Mouse (Mus musculus) adrenal gland, postnatal 10 days (tissue): Measurements from ENCODE around the gene Hist3h2a. TPM values are rescaled to one million over a fixed set of nuclear protein-coding genes. Genes with fewer than 3 reads are reported as not detected.

ENCODE experiments used
- DNase-seq: peaks from one replicate; pipeline ENCODE4 v3.0.0; 2021; ENCODE audit warnings: mixed read lengths
- long read RNA-seq, 2 experiments: library from polyadenylated mRNA; stranded (forward); transcript quantifications; one replicate each; pipeline ENCODE4 v2.0.0; 2021
- total RNA-seq, 2 experiments: library from RNA; stranded (reverse); gene quantifications; 2 replicates each; pipeline ENCODE4 v1.2.3; 2021

Gene Hist3h2a
- 10 to 100 TPM; 30.8 to 37.5 TPM for total RNA-seq
- long read RNA-seq, experiment 1, transcript Hist3h2a-201 (1 exons, 2,146 nt) = major isoform, 41 of 41 reads
- long read RNA-seq, experiment 1, partial matches to known transcripts = 0 of 41 reads
- long read RNA-seq, experiment 1, other reads (novel, unspliced or antisense) = 0 of 41 reads
- long read RNA-seq, experiment 2, transcript Hist3h2a-201 (1 exons, 2,146 nt) = major isoform, 28 of 28 reads
- long read RNA-seq, experiment 2, partial matches to known transcripts = 0 of 28 reads
- long read RNA-seq, experiment 2, other reads (novel, unspliced or antisense) = 0 of 28 reads

DNA sequence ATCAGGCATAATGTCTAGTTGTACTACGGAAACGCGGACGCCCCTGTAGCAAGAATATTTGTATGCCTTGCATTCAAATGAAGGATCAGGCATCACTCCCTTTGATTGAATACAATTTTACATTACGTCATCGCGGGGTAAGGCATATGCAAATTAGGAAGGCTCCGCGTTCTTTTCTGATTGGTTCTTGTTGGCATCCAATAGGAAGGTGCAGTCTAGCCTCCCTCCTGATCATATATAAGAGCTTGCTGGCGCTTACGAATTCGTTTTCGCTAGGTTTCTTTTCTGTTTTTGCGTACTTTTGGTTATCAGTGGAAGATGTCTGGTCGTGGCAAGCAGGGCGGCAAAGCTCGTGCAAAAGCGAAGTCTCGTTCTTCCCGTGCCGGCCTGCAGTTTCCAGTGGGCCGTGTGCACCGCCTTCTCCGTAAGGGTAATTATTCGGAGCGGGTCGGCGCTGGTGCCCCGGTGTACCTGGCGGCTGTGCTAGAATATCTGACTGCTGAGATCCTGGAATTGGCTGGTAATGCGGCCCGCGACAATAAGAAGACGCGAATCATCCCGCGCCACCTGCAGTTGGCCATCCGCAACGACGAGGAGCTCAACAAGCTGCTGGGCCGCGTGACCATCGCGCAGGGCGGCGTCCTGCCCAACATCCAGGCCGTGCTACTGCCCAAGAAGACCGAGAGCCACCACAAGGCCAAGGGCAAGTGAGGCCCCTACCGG is at the start of gene Hist3h2a, which contains the start of gene Trim17:
Hist3h2a (plus strand) TSS at position 266 of the 723 bp plus-strand sequence.
Trim17 (plus strand) TSS at position 266 of the 723 bp plus-strand sequence.
- DNase-seq = peak; percentile 83

DNA sequence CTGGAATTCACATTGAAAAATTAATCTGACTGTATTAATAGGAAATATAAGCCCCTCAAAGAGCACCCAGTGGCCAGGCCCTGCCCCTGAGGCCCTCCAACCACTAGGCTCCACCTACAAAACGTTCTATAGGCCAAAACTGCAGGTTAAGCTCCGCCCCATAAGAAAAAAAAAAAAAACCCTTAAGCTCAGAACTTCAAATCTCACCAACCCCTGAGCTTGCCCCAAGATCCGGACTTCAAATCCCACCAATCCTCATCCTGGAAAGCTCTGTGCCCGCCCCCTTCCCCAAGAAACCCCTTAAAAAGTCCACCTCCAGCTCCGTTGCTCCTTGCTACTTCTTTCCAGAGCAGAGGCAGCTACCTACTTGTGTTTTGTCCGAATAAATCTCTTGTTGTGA is 49.6 kb upstream of the Hist3h2a start:
- no peak for DNase-seq

DNA sequence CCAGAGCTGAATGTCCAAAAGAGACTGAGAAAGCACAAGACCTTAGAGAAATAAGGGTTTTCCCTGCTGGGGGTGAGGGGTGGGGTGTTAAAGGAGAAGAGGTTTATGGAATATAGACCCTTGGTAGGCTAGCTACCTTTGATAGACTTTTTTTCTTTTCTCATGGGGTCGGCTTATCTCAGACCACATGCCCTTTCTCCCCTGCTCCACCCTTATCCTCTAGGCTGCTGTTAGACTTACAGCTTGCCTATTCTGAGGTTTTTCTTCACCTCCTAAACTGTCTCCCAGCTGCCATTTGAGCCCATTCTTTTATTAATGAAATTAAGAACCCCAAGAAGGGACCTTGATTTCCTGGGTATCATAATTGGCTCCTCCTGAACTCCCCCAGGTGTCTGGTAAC is 40.7 kb upstream of the Hist3h2a start:
- no peak for DNase-seq

DNA sequence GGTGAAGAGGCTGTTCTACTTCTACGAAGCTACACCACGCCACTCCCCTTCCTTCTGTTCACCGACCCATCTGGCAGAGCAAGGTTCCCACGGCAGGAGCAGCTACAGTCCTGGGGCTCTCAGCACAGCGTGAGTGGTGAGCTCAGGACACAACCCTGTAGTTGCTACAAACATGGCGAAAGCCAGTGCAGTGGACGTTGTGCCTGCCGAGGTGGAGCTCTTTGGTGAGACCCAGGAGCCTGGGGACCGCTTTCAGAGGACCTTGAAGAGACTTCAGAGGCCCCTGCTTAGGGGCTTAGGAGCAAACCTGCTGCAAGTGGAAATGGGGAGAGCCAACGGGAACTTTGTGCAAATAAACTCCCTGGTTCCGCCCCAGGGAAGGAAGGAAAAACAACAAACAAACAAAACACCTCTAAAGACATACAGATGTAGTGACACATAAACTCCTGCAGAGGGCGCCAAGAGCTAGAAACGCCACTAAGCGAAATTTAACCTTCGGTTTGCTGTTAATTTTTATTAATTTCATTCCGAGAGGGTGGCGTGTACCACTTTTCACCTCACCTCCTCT is 39.9 kb upstream of the Hist3h2a start:
- peak; percentile 23 for DNase-seq

DNA sequence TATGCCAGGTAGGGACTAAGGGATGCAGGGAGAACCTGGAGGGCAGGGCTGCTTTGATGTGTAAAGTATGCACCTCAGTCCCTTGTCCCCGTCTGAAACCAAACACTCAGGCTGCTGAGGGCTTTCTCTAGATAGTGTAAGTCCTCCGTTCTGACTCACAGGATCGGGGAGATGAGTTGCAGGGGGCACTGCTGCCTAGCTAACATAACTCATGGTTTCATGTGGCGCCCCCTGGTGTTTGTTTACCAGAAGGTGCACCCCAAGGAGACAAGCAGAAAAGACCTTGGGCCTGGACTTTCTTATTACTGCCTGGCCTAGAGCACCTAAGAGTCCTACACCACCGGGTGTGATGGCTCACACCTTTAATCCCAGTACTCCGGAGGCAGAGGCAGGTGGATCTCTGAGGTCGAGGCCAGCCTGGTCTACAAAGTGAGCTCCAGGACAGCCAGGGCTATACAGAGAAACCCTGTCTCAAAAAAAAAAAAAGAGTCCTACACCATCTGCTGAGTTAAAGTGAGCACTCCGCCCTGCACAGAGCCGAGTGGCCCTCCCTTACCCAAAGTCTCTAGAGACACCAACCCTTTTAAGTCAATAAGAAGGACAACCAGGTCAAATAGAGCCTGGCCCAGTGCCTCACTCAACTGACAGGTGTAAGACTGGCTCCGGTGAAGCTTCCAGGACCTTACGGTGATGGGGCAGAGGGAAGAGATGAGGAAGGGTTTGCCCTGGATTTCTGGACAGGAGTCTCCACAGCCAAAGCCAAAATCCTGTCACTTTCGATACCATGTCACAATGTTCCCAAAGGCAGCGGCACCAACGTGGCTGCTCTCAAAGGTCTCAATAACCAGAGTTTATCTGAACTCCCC is 37.4 kb upstream of the Hist3h2a start:
- DNase-seq = peak; percentile 68

DNA sequence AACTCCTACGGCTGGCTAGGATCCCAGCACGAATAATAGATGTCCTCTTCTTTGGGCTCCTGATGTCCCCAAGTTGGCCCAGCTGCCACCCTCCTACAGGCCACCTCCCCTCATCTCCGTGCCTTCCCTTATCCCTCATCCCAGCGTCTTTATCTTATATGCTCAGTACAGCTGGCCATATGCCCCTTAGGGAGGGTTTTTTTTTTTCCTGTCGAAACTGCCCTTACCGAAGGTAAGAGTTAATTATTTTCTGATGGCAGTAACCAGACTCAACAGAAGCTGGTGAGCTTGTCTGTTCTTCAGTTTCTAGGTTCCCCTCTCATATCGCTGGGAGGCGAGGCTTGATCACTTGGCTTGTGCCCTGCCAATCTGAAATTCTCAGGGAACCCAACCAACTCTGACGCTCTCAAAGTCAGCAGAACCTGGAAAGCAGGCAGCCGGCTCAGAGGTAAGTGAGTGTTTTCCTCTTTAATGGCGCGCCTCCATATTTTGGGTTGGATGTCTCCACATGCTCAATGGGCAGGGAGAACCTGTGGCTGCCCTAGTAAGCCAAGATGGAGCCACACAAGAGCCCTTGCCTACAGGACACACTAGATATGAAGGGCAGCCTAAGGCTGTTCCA is 36.6 kb upstream of the Hist3h2a start, which contains the start of gene Btnl10:
Btnl10 (plus strand) TSS at position 164 of the 622 bp plus-strand sequence.
- no peak for DNase-seq

DNA sequence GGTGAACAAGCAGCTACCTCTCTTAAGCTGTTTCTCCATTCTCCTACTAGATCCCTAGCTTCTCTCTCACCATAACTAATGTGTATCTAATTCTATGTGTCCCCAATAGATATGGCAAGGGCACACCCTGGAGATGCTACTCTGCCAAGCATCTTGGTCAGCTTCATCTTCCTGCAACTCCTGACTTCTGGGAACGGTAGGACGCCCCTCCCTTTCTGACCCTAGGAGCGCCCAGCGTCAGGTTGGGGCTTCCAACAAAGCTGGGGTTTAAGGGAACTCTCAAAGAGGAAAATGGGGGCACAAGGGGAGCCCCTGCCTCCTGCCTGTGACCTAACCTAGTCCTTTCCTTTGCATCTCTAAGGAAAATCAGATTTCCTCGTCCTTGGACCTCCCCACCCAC is 35.7 kb upstream of the Hist3h2a start:
- DNase-seq = no peak

DNA sequence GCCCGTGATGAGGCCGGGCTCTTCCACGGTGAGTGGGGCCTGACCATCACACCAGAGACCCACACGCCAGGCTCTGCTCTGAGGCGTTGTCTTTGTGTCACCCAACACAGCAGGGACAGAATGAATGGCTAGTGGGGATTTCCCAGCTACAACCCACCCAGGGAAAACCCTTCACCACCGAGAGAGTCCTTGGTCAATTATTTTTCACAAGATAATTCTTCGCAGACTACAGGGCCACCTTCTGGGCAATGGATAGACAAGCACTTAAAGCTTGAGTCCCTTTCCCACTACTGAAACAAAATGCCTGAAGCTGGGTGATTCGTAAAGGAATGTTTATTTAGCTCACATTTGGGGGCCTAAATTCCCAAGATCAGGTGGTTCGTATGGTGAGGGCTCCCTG is 32.1 kb upstream of the Hist3h2a start:
- DNase-seq = no peak

DNA sequence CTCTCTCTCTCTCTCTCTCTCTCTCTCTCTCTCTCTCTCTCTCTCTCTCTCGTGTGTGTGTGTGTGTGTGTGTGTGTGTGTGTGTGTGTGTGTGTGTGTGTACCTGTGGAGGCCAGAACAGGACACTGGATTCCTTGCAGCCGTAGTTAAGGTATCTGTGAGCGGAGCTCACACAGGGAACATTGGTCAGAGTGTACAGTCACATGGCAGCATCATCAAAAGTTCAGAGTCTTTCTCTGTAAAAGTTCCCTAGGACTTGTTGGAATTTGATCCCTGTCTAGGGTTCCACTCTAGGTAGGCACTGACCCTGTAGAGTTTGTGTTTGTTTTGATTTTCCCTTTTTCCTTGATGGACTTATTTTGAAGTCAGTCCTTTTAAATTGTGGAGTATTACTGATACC is 27.8 kb upstream of the Hist3h2a start:
- DNase-seq = no peak

DNA sequence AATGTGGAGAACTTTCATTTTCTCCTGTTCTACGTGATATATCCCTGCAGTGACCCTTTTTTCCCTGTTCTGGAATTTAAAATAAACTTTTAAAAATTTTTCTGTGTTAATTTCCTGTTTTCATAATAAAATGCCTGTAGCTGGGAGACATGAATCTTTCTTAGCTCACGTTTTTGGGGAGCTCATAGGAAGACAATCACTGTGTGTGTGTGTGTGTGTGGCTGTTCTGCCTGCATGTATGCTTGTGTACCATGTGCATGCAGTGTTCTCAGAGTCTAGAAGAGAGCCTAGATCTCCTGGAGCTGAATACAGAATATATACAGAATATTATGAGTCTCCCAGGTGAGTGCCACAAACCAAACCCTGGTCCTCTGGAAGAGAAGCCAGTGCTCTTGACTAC is 27.4 kb upstream of the Hist3h2a start:
- DNase-seq = no peak

DNA sequence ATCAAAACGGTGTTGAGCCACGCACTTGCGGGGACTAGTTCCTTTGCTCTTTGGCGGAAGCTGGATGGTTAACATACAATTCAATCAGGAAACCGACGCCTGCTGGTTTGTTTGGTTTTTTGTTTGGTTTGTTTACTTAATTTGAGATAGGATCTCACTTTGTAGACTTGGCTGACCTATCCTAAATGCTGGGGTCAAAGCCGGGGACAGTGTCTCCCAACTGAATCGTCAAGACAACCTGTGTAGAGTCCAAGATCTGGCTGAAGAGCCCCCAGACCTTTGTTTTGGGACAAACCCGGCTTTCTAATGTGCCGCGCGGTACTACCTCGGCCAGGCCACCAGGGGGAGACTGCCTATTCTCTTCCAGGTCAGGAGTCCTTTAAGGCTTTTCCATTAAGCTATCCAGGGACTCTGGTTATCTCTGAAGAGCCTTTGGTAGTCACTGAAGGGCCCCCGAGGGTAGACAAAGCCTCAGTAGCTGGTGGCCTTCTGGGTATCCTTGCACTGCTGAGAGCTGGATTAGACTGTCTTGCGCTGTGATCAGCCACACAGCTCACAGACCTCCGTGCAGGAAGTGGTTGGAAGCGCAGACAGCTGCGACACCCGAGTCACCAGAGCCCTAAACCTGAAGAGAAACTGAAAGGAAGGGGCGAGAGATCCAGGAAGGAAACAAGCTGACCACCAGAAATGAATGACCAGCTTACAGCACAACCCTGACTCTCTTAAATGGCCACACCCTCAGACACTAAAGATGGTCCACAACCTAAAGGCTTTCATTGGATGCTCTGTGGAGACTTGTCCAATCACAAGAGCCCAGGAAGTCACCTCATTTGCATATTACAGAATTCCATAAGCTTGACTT is 26.5 kb upstream of the Hist3h2a start:
- peak; percentile 68 for DNase-seq

DNA sequence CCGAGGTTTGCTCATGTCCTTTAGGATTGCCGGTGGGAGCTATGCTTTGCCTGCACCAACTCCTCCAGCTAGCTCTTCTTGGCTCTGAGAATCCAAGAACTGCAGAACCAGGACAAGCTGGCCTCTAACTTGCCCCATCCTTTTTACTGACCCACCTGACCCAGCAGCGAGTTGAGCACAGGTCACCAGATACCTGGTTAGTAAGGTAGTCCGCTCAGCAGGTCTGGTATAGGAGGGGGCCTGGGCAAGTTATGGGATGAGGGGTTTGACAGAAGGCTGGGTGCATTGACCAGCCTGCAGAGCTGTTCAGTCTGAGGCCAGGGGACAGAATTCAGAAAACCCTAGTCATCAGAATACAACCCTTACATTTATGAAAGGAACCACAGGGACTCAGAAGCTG is 25.4 kb upstream of the Hist3h2a start:
- no peak for DNase-seq

DNA sequence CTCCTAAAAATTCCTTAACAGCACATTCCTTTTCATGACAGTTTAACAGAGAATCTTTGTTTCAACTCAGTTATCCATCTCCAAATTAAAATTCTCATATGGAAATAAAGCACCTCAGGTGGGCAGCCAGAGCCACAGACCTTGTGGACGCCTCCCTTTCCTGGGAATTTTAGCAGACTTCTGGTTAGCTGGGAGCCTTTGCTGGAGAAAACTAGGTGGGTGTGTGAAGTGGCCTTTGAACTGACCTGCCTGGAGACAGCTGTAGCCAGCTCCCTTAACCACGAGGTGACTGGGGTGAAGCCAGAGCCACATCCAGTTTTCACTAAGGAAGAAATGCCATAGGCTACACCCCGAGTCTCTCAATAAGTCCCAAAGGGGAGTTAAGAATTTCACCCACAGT is 24.8 kb upstream of the Hist3h2a start:
- DNase-seq = no peak

DNA sequence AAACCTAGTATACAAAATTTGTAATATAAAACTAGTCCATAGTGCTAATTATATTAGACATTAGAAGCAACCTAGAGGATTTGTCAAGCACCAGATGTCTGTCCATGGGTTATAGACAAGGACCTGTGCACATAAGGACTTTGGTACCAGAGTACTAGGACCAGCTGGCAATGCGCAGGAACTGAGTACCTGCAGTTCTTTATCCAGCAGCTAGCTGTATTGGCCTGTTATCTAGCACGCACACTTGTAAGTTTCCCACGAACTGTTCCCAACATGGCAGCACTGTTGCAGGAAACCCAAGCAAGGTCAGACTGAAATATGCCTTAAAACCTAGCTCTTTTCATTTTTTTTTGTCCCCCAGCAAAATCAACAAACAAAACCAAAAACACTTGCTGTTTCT is 24.2 kb upstream of the Hist3h2a start:
- DNase-seq = no peak

DNA sequence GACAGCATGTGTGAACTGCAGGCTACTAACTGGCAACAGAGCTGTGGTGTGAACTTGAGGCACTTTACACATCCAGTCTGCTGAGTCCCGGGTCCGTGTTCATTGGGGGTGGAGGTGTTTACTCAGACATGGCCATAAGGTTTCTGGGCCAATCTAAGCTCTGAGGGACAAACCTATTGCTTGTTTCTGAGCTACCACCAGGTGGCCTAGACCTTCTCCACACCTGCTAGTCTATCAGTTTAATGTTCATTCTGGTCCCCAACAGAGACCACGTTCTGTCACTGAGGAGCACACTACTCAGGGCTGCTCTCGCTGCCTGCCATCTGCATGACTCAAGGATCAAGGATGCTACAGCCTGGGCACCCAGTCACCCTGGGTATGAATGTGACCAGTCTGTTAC is 22.9 kb upstream of the Hist3h2a start:
- no peak for DNase-seq

DNA sequence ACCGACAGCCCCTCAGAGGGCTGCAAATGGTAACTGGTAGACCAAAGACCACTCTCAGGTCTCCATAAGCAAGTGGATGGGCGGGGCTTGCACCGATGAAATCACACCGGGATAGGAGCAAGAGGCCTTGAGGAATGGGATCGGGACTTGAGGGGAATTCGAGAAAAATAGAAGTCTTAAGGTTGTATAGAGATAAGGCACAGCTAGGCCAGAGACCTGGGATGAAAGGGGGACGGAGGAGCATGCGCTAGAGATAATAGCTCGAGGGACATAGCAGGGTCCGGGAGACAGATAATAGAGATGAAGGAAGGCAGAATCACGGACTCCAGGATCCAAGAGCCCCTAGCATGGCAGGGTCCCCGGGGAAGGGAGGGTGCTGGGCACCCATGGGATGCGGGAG is 16.6 kb upstream of the Hist3h2a start:
- DNase-seq = no peak

DNA sequence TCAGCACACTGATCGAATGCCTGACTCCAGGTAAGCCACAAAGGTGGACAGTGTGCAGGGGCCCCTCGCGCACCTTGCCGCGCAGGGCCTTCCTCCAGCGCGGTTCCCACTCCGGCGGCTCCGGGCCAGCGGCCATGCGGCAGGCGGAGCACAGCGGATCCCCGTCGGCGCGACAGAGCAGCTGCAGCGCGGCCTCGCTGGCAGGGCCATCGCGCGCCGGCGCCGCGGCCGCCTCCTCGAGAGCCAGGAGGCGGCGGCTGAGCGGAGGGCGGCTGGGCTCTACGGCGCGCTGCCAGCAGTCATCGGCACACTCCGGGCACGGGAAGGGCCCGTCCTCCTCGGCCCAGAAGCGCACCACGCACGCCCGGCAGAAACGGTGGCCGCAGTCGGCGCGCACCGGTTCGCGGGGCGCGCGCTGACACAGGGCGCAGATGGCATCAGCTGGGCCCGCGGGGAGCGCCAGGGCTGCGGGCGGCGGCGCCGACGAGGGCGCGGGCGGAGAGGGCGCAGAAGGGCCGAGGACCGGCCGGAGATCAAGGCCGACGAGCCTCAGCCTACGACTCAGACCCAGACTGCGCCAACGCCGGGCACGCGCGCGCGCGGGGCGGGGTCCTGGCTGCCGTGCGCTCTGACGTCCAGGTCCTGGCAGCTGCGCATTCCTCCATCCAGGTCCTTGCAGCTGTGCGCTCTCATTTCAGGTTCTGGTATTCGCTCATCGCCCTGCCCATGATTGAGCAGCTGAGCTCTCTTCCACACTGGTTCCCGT is 16.0 kb upstream of the Hist3h2a start, which contains the start of gene Rnf187:
Rnf187 (minus strand) TSS at position 595 of the 766 bp plus-strand sequence.
- DNase-seq = peak; percentile 94

DNA sequence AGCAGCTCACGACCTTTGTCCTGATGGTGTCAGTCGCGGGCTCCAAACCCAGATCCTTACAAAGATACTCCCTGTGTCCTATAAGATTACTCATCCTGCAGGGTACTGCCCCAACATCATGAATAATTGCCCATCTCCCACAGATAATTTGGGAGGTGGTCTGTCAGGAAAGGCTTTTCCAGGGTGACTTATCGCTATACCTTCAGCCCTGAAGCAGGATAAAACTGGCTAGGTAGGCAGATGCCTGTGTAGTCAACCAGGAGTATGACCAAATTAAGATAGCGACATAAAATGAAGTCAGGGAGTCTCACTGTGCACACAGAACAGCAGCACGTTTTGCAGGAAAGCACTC is 15.4 kb upstream of the Hist3h2a start:
- no peak for DNase-seq

DNA sequence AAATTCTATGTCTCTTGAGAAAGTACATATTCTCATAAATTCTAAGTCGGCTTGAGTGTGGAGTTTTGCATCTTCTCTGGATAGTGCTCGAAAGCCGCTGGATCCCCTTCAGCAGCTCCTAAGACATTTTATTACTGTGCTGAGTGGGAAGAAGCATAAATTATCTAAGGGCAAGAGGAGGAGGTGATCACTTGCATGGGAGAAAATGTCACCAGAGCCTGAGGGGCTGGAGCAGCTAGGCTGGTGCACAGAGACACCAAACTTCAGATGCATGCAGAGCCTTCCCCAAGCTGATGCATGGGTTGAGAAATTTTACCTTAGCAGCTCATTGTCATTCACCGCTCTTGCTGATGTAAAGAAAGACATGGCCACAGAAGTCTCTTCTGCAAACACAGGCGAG is 10.3 kb upstream of the Hist3h2a start:
- no peak for DNase-seq

DNA sequence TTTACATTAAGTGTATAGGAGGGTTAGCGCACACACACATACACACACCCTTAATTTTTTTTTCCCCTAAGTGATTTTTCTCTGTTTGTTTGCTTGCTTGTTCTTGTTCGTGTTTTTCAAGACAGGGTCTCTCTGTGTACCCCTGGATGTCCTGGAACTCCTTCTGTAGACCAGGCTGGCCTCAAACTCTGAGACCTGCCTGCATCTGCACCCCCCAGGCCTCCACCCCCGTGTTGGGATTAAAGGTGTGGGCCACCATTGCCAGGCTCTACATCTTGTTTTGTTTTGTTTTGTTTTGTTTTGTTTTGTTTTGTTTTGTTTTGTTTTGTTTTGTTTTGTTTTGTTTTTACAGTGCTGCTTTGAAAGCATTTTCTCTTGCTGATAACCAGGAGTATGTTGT is 7.2 kb upstream of the Hist3h2a start:
- no peak for DNase-seq
